Mouse (Mus musculus) megakaryocyte, embryonic 14.5 days (primary cell): ENCODE measurements at regions not wholly inside any gene's neighbourhood (a gene's known extent, or its start where the extent isn't known, plus 50 kb on each side); places are given as distances from the start of the nearest gene placed in this dataset.

Source experiments
- FLI1 ChIP-seq: IDR thresholded peaks from 2 replicates; pipeline ENCODE4 v1.6.1; 2012; ENCODE audit warnings: low read length, inconsistent platforms, mixed read lengths
- GATA1 ChIP-seq: IDR thresholded peaks from 3 replicates; pipeline ENCODE4 v1.6.1; 2012; ENCODE audit warnings: mixed read lengths, low read length, inconsistent platforms, borderline replicate concordance

- TF ChIP-seq GATA1 (no peak), FLI1 (no peak)
These were observed 584.4 kb upstream of the Sox11 start for GRCm38 (mm10) chr12:27926730-27927129.
